Mouse (Mus musculus) forebrain, embryonic 16.5 days (tissue): ENCODE measurements around the gene Rbm18. TPM values are rescaled to one million over a fixed set of nuclear protein-coding genes. Genes with fewer than 3 reads are reported as not detected.

Source experiments
- ATAC-seq: fragments of 200-750 bp; cut with Nextera tagmentation; 2 replicates; pipeline ENCODE4 v1.8.0; 2017; ENCODE audit warnings: mild to moderate bottlenecking, moderate library complexity
- H3K27ac ChIP-seq: fragments of 300-500 bp; sonication (generic); 2 replicates; pipeline ENCODE4 v1.5.1; 2014; ENCODE audit warnings: low read length, control low read depth
- H3K27me3 ChIP-seq: fragments of 300-500 bp; sonication (generic); replicated peaks from 2 replicates; pipeline ENCODE4 v1.6.1; 2014; ENCODE audit warnings: low read length; ENCODE audit not compliant: control insufficient read depth, insufficient read depth
- H3K36me3 ChIP-seq: fragments of 300-500 bp; sonication (generic); 2 replicates; pipeline ENCODE4 v1.6.1; 2014; ENCODE audit not compliant: control insufficient read depth, insufficient read depth
- H3K4me1 ChIP-seq: fragments of 300-500 bp; sonication (generic); replicated peaks from 2 replicates; pipeline ENCODE4 v1.6.1; 2014; ENCODE audit warnings: low read length; ENCODE audit not compliant: control insufficient read depth, insufficient read depth
- H3K4me2 ChIP-seq: fragments of 300-500 bp; sonication (generic); 2 replicates; pipeline ENCODE4 v1.6.1; 2014; ENCODE audit warnings: mild to moderate bottlenecking, low read length, control low read depth
- H3K4me3 ChIP-seq: fragments of 300-500 bp; sonication (generic); replicated peaks from 2 replicates; pipeline ENCODE4 v1.5.1; 2014; ENCODE audit warnings: mild to moderate bottlenecking, low read length, control low read depth
- H3K9ac ChIP-seq: fragments of 300-500 bp; sonication (generic); replicated peaks from 2 replicates; pipeline ENCODE4 v1.6.1; 2014; ENCODE audit warnings: low read depth, low read length, control low read depth
- H3K9me3 ChIP-seq: fragments of 300-500 bp; sonication (generic); 2 replicates; pipeline ENCODE4 v1.6.1; 2016; ENCODE audit warnings: low read length; ENCODE audit not compliant: control insufficient read depth
- WGBS: fragments of 180-500 bp; shearing (Covaris S2); extraction: QIAGEN DNeasy Blood & Tissue Kit; methylation state at CpG from one replicate; pipeline ENCODE4 v1.1.7; 2014; 5-methylcytosine and 5-hydroxymethylcytosine counted together
- polyA plus RNA-seq: library from polyadenylated mRNA; unstranded; fragments of >200 nt; fragmentation: Nextera tagmentation; extraction: Ambion mirVana; gene quantifications from 2 replicates; pipeline ENCODE4 v1.2.1, GENCODE M21; 2015

The Rbm18 gene
- polyA plus RNA-seq, 1 experiment from 2014 or later, result 158 TPM

- ATAC-seq, result no peak
- Histone ChIP-seq H3K9ac (no peak overlapping the region), H3K27ac (no peak overlapping the region), H3K9me3 (no peaks in the 10 kb centered on the region), H3K27me3 (no peaks in the 10 kb centered on the region), H3K4me1 (no peaks in the 10 kb centered on the region), H3K4me3 (no peak overlapping the region), H3K4me2 (no peak overlapping the region), H3K36me3 (peaks cover 30% of the 10 kb centered on the region)
- WGBS, result 95% methylated on average over 9 of the region's 9 CpGs
These were observed 9.7 kb downstream of the Rbm18 start for GRCm38 (mm10) chr2:36126795-36127429.

GRCm38 (mm10) chr2:36112632-36113031 lies 23.9 kb downstream of the Rbm18 start:
- Histone ChIP-seq H3K9ac (no peak overlapping the region), H3K27ac (no peak overlapping the region), H3K36me3 (peaks cover 12% of the 10 kb centered on the region), H3K4me1 (no peaks in the 10 kb centered on the region), H3K27me3 (peaks cover 22% of the 10 kb centered on the region), H3K4me2 (no peak overlapping the region), H3K9me3 (no peaks in the 10 kb centered on the region), H3K4me3 (no peak overlapping the region)
- no peak for ATAC-seq
- 83% methylated on average over 3 of the region's 3 CpGs for WGBS

GRCm38 (mm10) chr2:36108615-36109014 lies 28.0 kb downstream of the Rbm18 start:
- Histone ChIP-seq H3K9ac (no peak overlapping the region), H3K27me3 (peaks cover 44% of the 10 kb centered on the region), H3K4me1 (peaks cover 18% of the 10 kb centered on the region), H3K4me3 (no peak overlapping the region), H3K27ac (no peak overlapping the region), H3K4me2 (no peak overlapping the region), H3K36me3 (no peaks in the 10 kb centered on the region), H3K9me3 (no peaks in the 10 kb centered on the region)
- WGBS, result 5% methylated on average over 7 of the region's 7 CpGs
- ATAC-seq, result no peak

GRCm38 (mm10) chr2:36104956-36105741 lies 31.4 kb downstream of the Rbm18 start, which contains the start of gene Lhx6:
Gene Lhx6 (minus strand): TSS chr2:36105408.
- peak within 1 kb of the TSS; percentile 57 for H3K4me2 ChIP-seq
- no peaks in the 10 kb centered on the region for H3K9me3 ChIP-seq
- peak within 1 kb of the TSS; percentile 44 for H3K4me3 ChIP-seq
- peak; percentile 37 for ATAC-seq
- peak within 1 kb of the TSS; percentile 51 for H3K9ac ChIP-seq
- peak within 1 kb of the TSS; percentile 87 for H3K27ac ChIP-seq
- H3K4me1 ChIP-seq, result peaks cover 34% of the 10 kb centered on the region
- no peaks in the 10 kb centered on the region for H3K36me3 ChIP-seq
- peaks cover 57% of the 10 kb centered on the region for H3K27me3 ChIP-seq
- WGBS, result under 1% methylated on average over 55 of the region's 58 CpGs

- peak; percentile 33 for ATAC-seq
- H3K9ac ChIP-seq, result peak overlapping the region; percentile 51
- H3K27ac ChIP-seq, result peak overlapping the region; percentile 87
These were observed 32.1 kb downstream of the Rbm18 start for GRCm38 (mm10) chr2:36104436-36104955.

GRCm38 (mm10) chr2:36103555-36104367 lies 32.8 kb downstream of the Rbm18 start:
- Histone ChIP-seq H3K9ac (peak overlapping the region; percentile 44), H3K27ac (peak overlapping the region; percentile 87), H3K4me3 (peak overlapping the region; percentile 44), H3K9me3 (no peaks in the 10 kb centered on the region), H3K4me1 (peaks cover 34% of the 10 kb centered on the region), H3K27me3 (peaks cover 64% of the 10 kb centered on the region), H3K4me2 (peak overlapping the region; percentile 57), H3K36me3 (no peaks in the 10 kb centered on the region)
- WGBS, result under 1% methylated on average over 38 of the region's 38 CpGs
- peak; percentile 22; the same call in 1 of the 2 replicates for ATAC-seq

More at GRCm38 (mm10) chr2:36104436-36104955, 32.1 kb downstream of the Rbm18 start:
- H3K9me3 ChIP-seq, result no peaks in the 10 kb centered on the region
- no peaks in the 10 kb centered on the region for H3K36me3 ChIP-seq
- H3K4me1 ChIP-seq, result peaks cover 34% of the 10 kb centered on the region
- H3K4me2 ChIP-seq, result peak overlapping the region; percentile 57
- H3K4me3 ChIP-seq, result peak overlapping the region; percentile 44
- H3K27me3 ChIP-seq, result peaks cover 60% of the 10 kb centered on the region
- 0% methylated on average over 32 of the region's 32 CpGs for WGBS

GRCm38 (mm10) chr2:36103069-36103554 lies 33.5 kb downstream of the Rbm18 start:
- H3K27me3 ChIP-seq, result peaks cover 67% of the 10 kb centered on the region
- H3K4me3 ChIP-seq, result peak overlapping the region; percentile 44
- WGBS, result 2% methylated on average over 21 of the region's 21 CpGs
- no peaks in the 10 kb centered on the region for H3K9me3 ChIP-seq
- ATAC-seq, result no peak
- H3K4me1 ChIP-seq, result peaks cover 34% of the 10 kb centered on the region
- H3K36me3 ChIP-seq, result no peaks in the 10 kb centered on the region
- H3K9ac ChIP-seq, result peak overlapping the region; percentile 44
- H3K27ac ChIP-seq, result peak overlapping the region; percentile 87
- H3K4me2 ChIP-seq, result peak overlapping the region; percentile 57

GRCm38 (mm10) chr2:36102559-36102946 lies 34.0 kb downstream of the Rbm18 start:
- H3K9ac ChIP-seq, result peak overlapping the region; percentile 44
- H3K4me2 ChIP-seq, result peak overlapping the region; percentile 57
- peaks cover 34% of the 10 kb centered on the region for H3K4me1 ChIP-seq
- WGBS, result 1% methylated on average over 21 of the region's 21 CpGs
- peak overlapping the region; percentile 87 for H3K27ac ChIP-seq
- H3K36me3 ChIP-seq, result no peaks in the 10 kb centered on the region
- no peak for ATAC-seq
- no peaks in the 10 kb centered on the region for H3K9me3 ChIP-seq
- H3K4me3 ChIP-seq, result peak overlapping the region; percentile 44
- H3K27me3 ChIP-seq, result peaks cover 69% of the 10 kb centered on the region
